Mouse (Mus musculus) right cerebral cortex, postnatal 10 days (tissue): ENCODE data around the gene Dpp7.

Source experiments
- DNase-seq, 2 experiments: peaks; one replicate each; pipeline ENCODE4 v3.0.0; 2021; ENCODE audit warnings: low spot score in 2 of 2

The Dpp7 gene

DNA sequence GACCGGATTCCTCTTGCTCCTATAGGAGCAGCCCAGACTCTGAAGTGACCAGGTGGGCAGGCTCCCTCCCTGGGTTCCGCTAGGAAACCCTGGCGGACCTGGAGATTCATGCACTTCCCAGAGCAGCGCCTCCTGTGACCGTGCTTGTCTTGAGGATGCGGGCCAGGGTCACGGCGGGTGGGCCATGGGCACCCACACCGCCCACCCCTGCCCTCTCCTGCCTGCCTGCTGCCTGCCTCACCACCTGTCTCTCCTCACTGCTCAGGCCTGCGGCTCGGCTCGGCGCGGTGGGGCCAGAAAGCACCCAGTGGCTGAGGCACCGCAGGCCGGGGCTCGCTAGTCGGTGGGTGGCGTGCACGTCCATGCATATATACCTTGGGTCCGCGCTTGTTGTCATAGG lies 45.2 kb downstream of the Dpp7 start:
- no peak for DNase-seq

DNA sequence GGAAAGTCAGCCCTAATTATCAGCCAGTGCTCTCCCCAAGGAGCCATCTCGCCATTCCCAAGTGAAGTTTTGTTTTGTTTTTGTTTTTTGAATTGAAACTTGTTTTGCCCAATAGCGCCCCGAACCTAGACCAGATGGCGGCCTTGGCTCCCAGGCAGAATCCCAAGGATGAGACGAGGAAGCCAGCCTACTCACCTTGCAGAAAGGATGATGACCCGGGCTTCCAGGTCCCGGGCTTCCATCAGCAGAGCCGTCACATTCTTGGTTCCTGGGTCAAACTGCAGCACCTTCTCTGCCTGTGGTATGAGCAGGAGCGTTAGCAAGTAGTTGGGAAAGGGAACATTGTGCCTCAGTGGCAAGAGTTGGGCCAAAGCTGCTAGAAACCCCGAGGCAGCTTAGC lies 46.0 kb downstream of the Dpp7 start:
- no peak for DNase-seq

DNA sequence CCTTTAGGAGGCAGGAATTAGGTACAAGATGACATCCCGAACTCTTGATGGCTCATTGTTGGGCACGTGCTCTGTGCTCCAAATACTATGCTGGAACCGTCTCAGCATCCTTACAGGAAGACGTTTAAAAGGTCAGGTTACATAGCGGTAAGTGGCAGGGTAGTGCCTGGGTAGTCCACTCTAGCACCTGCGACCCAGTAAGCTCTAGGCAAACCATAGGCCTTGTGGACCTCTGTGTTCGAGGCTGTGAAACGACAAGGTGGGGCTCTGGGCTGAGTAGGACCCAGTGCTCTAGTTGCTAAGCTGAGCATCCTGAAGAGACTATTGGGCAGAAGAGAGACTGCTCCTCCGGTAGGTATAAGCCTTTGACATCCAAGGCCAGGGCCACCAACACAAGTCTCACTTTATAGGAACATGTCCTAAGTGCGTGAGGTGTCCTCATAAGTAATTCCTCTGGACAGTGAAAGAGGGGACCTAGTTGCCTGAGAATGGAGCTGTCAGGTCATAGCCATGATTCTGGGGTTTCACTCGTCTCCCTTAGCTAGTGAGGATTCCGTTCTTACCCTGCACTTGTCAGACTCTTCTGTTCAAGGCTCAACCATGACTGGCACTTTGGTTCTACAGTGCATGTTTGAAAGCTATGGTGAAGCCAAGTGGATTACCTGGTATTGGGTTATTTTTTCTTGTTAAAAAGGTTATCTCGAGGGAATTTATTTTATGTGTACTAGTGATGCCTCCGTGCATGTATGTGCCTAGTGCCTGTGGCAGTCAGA lies 50.4 kb downstream of the Dpp7 start:
- DNase-seq: no peak

DNA sequence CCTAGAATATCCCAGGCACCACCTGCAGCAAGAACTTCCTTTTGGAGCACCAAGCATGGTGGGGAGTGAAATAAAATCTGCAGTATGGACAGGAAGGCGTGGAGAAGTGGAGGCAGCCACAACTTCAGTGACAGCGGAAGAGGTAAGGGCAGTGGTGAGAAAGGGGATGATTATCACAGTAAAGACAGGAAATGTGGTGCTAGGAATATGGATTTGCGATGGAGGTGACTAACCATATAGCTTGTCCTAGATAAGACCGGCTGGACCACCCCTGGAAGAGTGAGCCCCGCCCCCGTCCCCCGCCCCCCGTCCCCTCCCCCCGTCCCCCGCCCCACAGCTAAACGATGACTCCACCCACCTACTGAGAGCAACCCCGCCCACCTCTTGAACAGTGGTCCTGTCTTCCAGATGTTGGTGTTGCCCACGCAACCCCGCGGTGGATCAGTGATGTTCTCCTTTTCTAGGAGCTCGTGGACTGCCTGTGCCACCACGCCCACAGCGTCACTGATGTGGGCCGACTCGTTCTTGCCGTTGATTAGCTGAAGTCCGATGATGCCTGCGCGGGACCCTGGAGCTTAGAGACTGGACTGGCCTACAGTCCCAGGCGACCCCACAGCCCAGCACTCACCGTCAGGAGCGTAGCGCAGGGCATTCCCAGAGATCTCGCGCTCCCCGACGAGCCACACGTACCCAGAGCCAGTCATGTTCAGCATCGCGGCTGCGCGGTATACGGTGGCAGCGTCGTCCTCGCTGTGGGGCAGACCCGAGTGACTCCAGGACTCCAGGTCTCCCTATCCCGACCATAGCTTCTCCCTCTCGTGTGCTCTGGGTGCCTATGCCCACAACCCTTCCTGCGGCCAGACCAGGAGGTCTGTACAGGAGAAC lies 51.3 kb downstream of the Dpp7 start:
- DNase-seq: peak; percentile 63 to 78

DNA sequence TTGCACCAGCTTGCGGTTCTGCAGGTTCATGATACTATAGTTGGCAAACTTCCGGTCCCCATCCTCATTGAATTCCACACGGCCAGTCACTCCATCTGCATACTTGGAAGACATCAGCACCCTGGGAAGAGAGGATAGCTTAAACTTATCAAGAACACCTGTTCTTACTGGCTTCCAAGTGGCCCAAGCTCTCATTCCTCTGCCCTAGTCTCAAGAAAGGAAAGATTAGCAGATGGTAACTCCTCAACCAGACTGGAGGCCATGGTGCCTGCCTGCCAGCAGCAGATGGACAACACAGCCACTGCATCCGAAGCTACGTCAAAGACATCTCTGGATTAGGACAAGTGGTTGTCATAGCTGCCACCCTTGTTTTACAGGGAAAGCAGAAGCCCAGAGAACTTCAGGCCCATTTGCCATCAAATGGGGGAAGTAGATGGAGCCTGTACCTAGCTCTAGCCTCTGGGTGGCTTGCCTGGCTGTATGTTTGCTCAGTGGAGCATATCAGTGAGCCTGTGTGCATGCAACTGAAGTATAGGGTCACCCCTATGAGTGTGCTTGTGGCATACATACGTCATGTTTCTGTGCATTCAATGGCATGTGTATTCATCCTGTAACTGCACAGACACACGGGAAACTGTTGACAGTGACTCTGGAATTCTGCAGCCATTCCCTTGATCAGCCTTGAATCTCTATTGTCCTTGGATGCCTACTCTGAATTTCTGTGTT lies 52.1 kb downstream of the Dpp7 start:
- DNase-seq: peak in 1 of 2 experiments; percentile 72

DNA sequence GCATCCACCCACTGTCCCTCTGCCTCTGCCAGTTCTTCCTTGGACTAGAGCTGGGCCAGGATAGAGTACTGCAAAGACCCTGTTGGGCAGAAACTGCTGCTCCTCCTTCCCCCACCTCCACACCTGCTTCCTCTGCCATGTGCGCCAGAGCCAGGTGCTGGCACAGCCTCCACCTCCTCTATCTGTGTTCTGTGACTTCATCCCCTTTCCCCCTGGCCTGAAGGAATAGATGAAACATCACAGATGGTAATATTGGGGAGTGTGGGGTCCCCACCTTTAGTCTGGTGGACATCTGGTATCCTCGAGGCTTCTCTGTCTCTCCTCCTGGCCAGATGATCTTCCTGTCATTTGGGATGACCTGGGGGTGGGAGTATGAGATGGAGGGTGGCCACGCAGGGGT lies 52.7 kb downstream of the Dpp7 start:
- DNase-seq: no peak
